Mouse (Mus musculus): ENCODE results near the gene Cntd1.
A peak's percentile ranks its signal among the peaks of the same experiment; 100 is the strongest.
"Not testable (repeated sequence)": the region's sequence is repeated elsewhere in the genome, so short reads cannot be mapped to it uniquely, and the experiment has no call there.

Cntd1 gene

GRCm38 (mm10) chr11:101295191-101295590 is 16.4 kb downstream of the Cntd1 start:
- no peak for DNase-seq

GRCm38 (mm10) chr11:101300881-101301280 is 22.1 kb downstream of the Cntd1 start:
- no peak for DNase-seq

- no peak for DNase-seq
These were observed 22.6 kb downstream of the Cntd1 start for GRCm38 (mm10) chr11:101301299-101302003.

GRCm38 (mm10) chr11:101302004-101302798 is 23.4 kb downstream of the Cntd1 start, which contains the start of gene Becn1:
Gene Becn1, minus strand, starts transcription at chr11:101302286.
- peak; percentile 98 for DNase-seq

GRCm38 (mm10) chr11:101307744-101308143 is 28.9 kb downstream of the Cntd1 start:
- no peak for DNase-seq

- DNase-seq: no peak
These were observed 32.3 kb downstream of the Cntd1 start for GRCm38 (mm10) chr11:101311083-101311482.

- DNase-seq: no peak
These were observed 33.3 kb downstream of the Cntd1 start for GRCm38 (mm10) chr11:101312150-101312549.

- DNase-seq: no peak
These were observed 35.8 kb downstream of the Cntd1 start for GRCm38 (mm10) chr11:101314567-101314966.

GRCm38 (mm10) chr11:101315082-101315650 is 36.4 kb downstream of the Cntd1 start:
- no peak for DNase-seq

GRCm38 (mm10) chr11:101315665-101316500 is 37.1 kb downstream of the Cntd1 start, which contains the start of gene Psme3:
Gene Psme3, plus strand, starts transcription at chr11:101316213.
- peak; percentile 94 for DNase-seq

- peak; percentile 33 for DNase-seq
These were observed 37.7 kb downstream of the Cntd1 start for GRCm38 (mm10) chr11:101316501-101316917.

GRCm38 (mm10) chr11:101323609-101324008 is 44.8 kb downstream of the Cntd1 start:
- DNase-seq: peak; percentile 84

GRCm38 (mm10) chr11:101324763-101325162 is 46.0 kb downstream of the Cntd1 start, which contains the start of gene Aoc2:
Gene Aoc2, plus strand, starts transcription at chr11:101325063.
- no peak for DNase-seq

- DNase-seq: not testable (repeated sequence)
These were observed 46.4 kb downstream of the Cntd1 start for GRCm38 (mm10) chr11:101325201-101325600.

GRCm38 (mm10) chr11:101326147-101326546 is 47.3 kb downstream of the Cntd1 start:
- DNase-seq: no peak

- DNase-seq: no peak
These were observed 48.5 kb downstream of the Cntd1 start for GRCm38 (mm10) chr11:101327311-101327710.

- peak; percentile 25 for DNase-seq
These were observed 50.3 kb downstream of the Cntd1 start for GRCm38 (mm10) chr11:101328941-101329635.

- no peak for DNase-seq
These were observed 51.6 kb downstream of the Cntd1 start, which contains the start of gene Aoc3 for GRCm38 (mm10) chr11:101330371-101330924. Gene Aoc3, plus strand, starts transcription at chr11:101330605.

GRCm38 (mm10) chr11:101330961-101331360 is 52.1 kb downstream of the Cntd1 start:
- DNase-seq: not testable (repeated sequence)

- DNase-seq: no peak
These were observed 53.7 kb downstream of the Cntd1 start for GRCm38 (mm10) chr11:101332537-101332936.

GRCm38 (mm10) chr11:101334023-101334422 is 55.2 kb downstream of the Cntd1 start:
- DNase-seq: no peak

All from lung, postnatal 10 days (tissue).